1 mouse cellular context compared by ENCODE assay signal in the genomic region with DNA sequence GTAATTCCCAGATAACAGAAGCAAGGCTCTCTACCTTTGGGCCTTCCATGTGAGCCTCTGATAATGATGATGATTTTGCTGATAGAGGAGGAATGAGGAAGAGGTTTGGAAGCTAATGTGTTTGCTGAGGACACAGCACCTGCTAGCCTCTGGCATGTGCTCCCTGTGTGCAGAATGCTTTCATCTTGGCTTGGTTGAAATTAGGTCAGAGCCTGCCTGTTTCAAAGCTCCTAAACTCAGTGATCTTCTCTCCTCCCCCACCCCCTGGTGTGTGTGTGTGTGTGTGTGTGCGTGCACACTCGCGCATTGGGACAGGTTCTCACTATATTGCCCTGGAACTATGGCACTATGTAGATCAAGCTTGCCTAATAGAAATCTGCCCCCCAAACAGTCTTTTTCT.
A peak's percentile ranks its signal among the peaks of the same experiment; 100 is the strongest.
TF ChIP-seq lines count a peak whose summit lies in the region.

No protein-coding gene starts in this region.

TF ChIP-seq in MEL, 35 proteins besides CTCF, POLR2A, EP300 and RAD21 (continued from another document):
- TF ChIP-seq TCF12 (IDR thresholded peaks at IDR 0.05; ENCODE audit: low read depth, low read length) (0 out of 2 replicates have a peak, but pooled peaks have one; percentile 18), GATA1 (IDR thresholded peaks at IDR 0.05; ENCODE audit: low read depth, low read length) (peak; percentile 68), MAX (IDR thresholded peaks at IDR 0.05; ENCODE audit: low read length) (no peak), ZC3H11A (IDR thresholded peaks at IDR 0.05; ENCODE audit: low read depth, low read length) (no peak), MXI1 (IDR thresholded peaks at IDR 0.05; ENCODE audit: low read depth, low read length) (no peak), POLR2AphosphoS5 (IDR thresholded peaks at IDR 0.05; ENCODE audit: borderline replicate concordance, low read depth, low read length) (no peak)
